Mouse (Mus musculus) MEL (cell line): ENCODE results near the gene Tas2r129. TPM values are rescaled to one million over a fixed set of nuclear protein-coding genes. Genes with fewer than 3 reads are reported as not detected.
"Not testable (repeated sequence)": the region's sequence is repeated elsewhere in the genome, so short reads cannot be mapped to it uniquely, and the experiment has no call there.

Experiments
- DNase-seq: peaks from one replicate; pipeline ENCODE4 v3.0.0; 2011; ENCODE audit warnings: low read depth, low spot score
- H3K27ac ChIP-seq: 2 replicates; pipeline ENCODE4 v1.5.1; 2012; ENCODE audit warnings: low read depth, mild to moderate bottlenecking, control low read depth, low read length, moderate library complexity; ENCODE audit not compliant: control insufficient read depth
- H3K27me3 ChIP-seq, 2 experiments: fragments of 150-350 bp in 1 of 2; sonication (generic) in 1 of 2; 2 replicates each; pipeline ENCODE4 v1.6.1; 2012; ENCODE audit warnings: low read length in 2 of 2, mild to moderate bottlenecking in 2 of 2, improper control_type of control experiment in 1 of 2, moderate library complexity in 1 of 2; ENCODE audit not compliant: insufficient read depth in 2 of 2, control insufficient read depth in 1 of 2
- H3K36me3 ChIP-seq, 2 experiments: 2 replicates each; pipeline ENCODE4 v1.6.1; 2012 to 2014; ENCODE audit warnings: low read length in 2 of 2, improper control_type of control experiment in 1 of 2, inconsistent platforms in 1 of 2, mild to moderate bottlenecking in 1 of 2; ENCODE audit not compliant: insufficient read depth in 2 of 2, control insufficient read depth in 1 of 2
- H3K4me1 ChIP-seq, 2 experiments: fragments of 150-350 bp in 1 of 2; sonication (generic) in 1 of 2; 2 replicates each; pipeline ENCODE4 v1.6.1; 2012; ENCODE audit warnings: low read length in 2 of 2, improper control_type of control experiment in 1 of 2, mild to moderate bottlenecking in 1 of 2; ENCODE audit not compliant: insufficient read depth in 2 of 2, control insufficient read depth in 1 of 2
- H3K4me3 ChIP-seq, 2 experiments: fragments of 150-350 bp in 1 of 2; sonication (generic) in 1 of 2; 2 replicates each; pipeline ENCODE4 v1.5.1; 2012; ENCODE audit warnings: low read depth in 2 of 2, low read length in 2 of 2, mild to moderate bottlenecking in 2 of 2, moderate library complexity in 2 of 2, control low read depth in 1 of 2, improper control_type of control experiment in 1 of 2; ENCODE audit not compliant: control insufficient read depth in 1 of 2, insufficient read depth in 1 of 2
- H3K79me2 ChIP-seq: 2 replicates; pipeline ENCODE4 v1.6.1; 2012; ENCODE audit warnings: mild to moderate bottlenecking, low read length, moderate library complexity; ENCODE audit not compliant: control insufficient read depth, poor library complexity, insufficient read depth
- H3K9ac ChIP-seq: 2 replicates; pipeline ENCODE4 v1.6.1; 2012; ENCODE audit warnings: low read depth, mild to moderate bottlenecking, control low read depth, low read length, moderate library complexity; ENCODE audit not compliant: control insufficient read depth, poor library complexity, severe bottlenecking
- H3K9me3 ChIP-seq: fragments of 150-350 bp; sonication (generic); replicated peaks from 2 replicates; pipeline ENCODE4 v1.6.1; 2012; ENCODE audit warnings: mild to moderate bottlenecking, low read length, improper control_type of control experiment, moderate library complexity; ENCODE audit not compliant: insufficient read depth
- BHLHE40 ChIP-seq: IDR thresholded peaks from 2 replicates; pipeline ENCODE4 v1.6.1; 2012; ENCODE audit warnings: low read depth, mild to moderate bottlenecking, inconsistent platforms, low read length, improper control_type of control experiment, borderline replicate concordance
- CHD2 ChIP-seq: IDR thresholded peaks from 2 replicates; pipeline ENCODE4 v1.6.1; 2011; ENCODE audit warnings: low read length, improper control_type of control experiment
- CTCF ChIP-seq, 3 experiments: IDR thresholded peaks in 2 of 3; conservative IDR thresholded peaks in 1 of 3; 2 replicates each; pipeline ENCODE4 v1.5.1; 2011 to 2012; ENCODE audit warnings: low read length in 3 of 3, low read depth in 2 of 3, mild to moderate bottlenecking in 2 of 3, improper control_type of control experiment in 1 of 3, inconsistent platforms in 1 of 3, mixed read lengths in 1 of 3, moderate library complexity in 1 of 3; ENCODE audit not compliant: control insufficient read depth in 1 of 3, insufficient read depth in 1 of 3, poor library complexity in 1 of 3, severe bottlenecking in 1 of 3
- E2F4 ChIP-seq: IDR thresholded peaks from 2 replicates; pipeline ENCODE4 v1.6.1; 2011; ENCODE audit warnings: low read depth, low read length, improper control_type of control experiment, borderline replicate concordance
- ELF1 ChIP-seq: IDR thresholded peaks from 2 replicates; pipeline ENCODE4 v1.6.1; 2014; ENCODE audit warnings: low read depth, mild to moderate bottlenecking, inconsistent platforms, low read length, improper control_type of control experiment, moderate library complexity
- HCFC1 ChIP-seq: IDR thresholded peaks from 2 replicates; pipeline ENCODE4 v1.6.1; 2012; ENCODE audit warnings: low read depth, mild to moderate bottlenecking, inconsistent platforms, low read length, improper control_type of control experiment, moderate library complexity
- KAT2A ChIP-seq: conservative IDR thresholded peaks from 2 replicates; pipeline ENCODE4 v1.6.1; 2012; ENCODE audit warnings: low read depth, low read length, improper control_type of control experiment, inconsistent platforms
- MXI1 ChIP-seq: IDR thresholded peaks from 2 replicates; pipeline ENCODE4 v1.6.1; 2011; ENCODE audit warnings: mild to moderate bottlenecking, low read depth, low read length, improper control_type of control experiment
- MYC ChIP-seq: IDR thresholded peaks from 2 replicates; pipeline ENCODE4 v1.6.1; 2011; ENCODE audit warnings: low read depth, mild to moderate bottlenecking, low read length, improper control_type of control experiment, moderate library complexity
- NELFE ChIP-seq: IDR thresholded peaks from 2 replicates; pipeline ENCODE4 v1.6.1; 2011; ENCODE audit warnings: low read depth, low read length, improper control_type of control experiment
- POLR2A ChIP-seq, 2 experiments: IDR thresholded peaks; 2 replicates each; pipeline ENCODE4 v1.6.1; 2011 to 2012; ENCODE audit warnings: low read length in 2 of 2, mild to moderate bottlenecking in 2 of 2, control low read depth in 1 of 2, improper control_type of control experiment in 1 of 2, low read depth in 1 of 2, moderate library complexity in 1 of 2; ENCODE audit not compliant: control insufficient read depth in 1 of 2, insufficient read depth in 1 of 2, poor library complexity in 1 of 2
- POLR2AphosphoS5 ChIP-seq: IDR thresholded peaks from 2 replicates; pipeline ENCODE4 v1.6.1; 2012; ENCODE audit warnings: low read depth, borderline replicate concordance, mild to moderate bottlenecking, inconsistent platforms, low read length, moderate library complexity, mixed read lengths
- RAD21 ChIP-seq: IDR thresholded peaks from 2 replicates; pipeline ENCODE4 v1.6.1; 2011; ENCODE audit warnings: mild to moderate bottlenecking, low read depth, low read length, improper control_type of control experiment
- SIN3A ChIP-seq: IDR thresholded peaks from 2 replicates; pipeline ENCODE4 v1.6.1; 2012; ENCODE audit warnings: low read length, improper control_type of control experiment, inconsistent platforms
- SMC3 ChIP-seq: IDR thresholded peaks from 2 replicates; pipeline ENCODE4 v1.6.1; 2011; ENCODE audit warnings: low read depth, low read length, improper control_type of control experiment
- TAL1 ChIP-seq: IDR thresholded peaks from 2 replicates; pipeline ENCODE4 v1.6.1; 2012; ENCODE audit warnings: mild to moderate bottlenecking, inconsistent platforms, low read length, moderate library complexity, mixed read lengths
- TBP ChIP-seq: IDR thresholded peaks from 2 replicates; pipeline ENCODE4 v1.8.0; 2011; ENCODE audit warnings: low read depth, low read length, improper control_type of control experiment
- TCF12 ChIP-seq: IDR thresholded peaks from 2 replicates; pipeline ENCODE4 v1.6.1; 2014; ENCODE audit warnings: low read depth, mild to moderate bottlenecking, inconsistent platforms, low read length, improper control_type of control experiment, moderate library complexity
- USF1 ChIP-seq: IDR thresholded peaks from 2 replicates; pipeline ENCODE4 v1.6.1; 2014; ENCODE audit warnings: low read depth, mild to moderate bottlenecking, inconsistent platforms, low read length, improper control_type of control experiment, moderate library complexity
- ZC3H11A ChIP-seq: IDR thresholded peaks from 2 replicates; pipeline ENCODE4 v1.6.1; 2012; ENCODE audit warnings: low read depth, mild to moderate bottlenecking, inconsistent platforms, low read length, improper control_type of control experiment
- ZKSCAN1 ChIP-seq: IDR thresholded peaks from 2 replicates; pipeline ENCODE4 v1.6.1; 2012; ENCODE audit warnings: low read depth, mild to moderate bottlenecking, inconsistent platforms, low read length, improper control_type of control experiment, moderate library complexity
- ZMIZ1 ChIP-seq: IDR thresholded peaks from 2 replicates; pipeline ENCODE4 v1.6.1; 2012; ENCODE audit warnings: low read depth, mild to moderate bottlenecking, inconsistent platforms, low read length, improper control_type of control experiment, moderate library complexity
- polyA plus RNA-seq, 2 experiments: library from polyadenylated mRNA; stranded (reverse) in 1 of 2; unstranded in 1 of 2; fragments of >175 nt in 1 of 2; fragments of >200 nt in 1 of 2; gene quantifications; 2 replicates each; pipeline versions ENCODE4 v1.2.1 to v1.2.4; 2012; ENCODE audit warnings: low replicate concordance in 2 of 2, low read depth in 1 of 2; ENCODE audit not compliant: insufficient read length in 2 of 2, insufficient read depth in 1 of 2, missing spikeins in 1 of 2
- total RNA-seq: library from RNA; depleted of rRNA; stranded (reverse); fragments of 300-350 nt; gene quantifications from 2 replicates; pipeline ENCODE4 v1.2.3, GENCODE M21; 2012; rRNA removed

The Tas2r129 gene
- total RNA-seq = not detected in 2 replicates
- polyA plus RNA-seq = not detected

DNA sequence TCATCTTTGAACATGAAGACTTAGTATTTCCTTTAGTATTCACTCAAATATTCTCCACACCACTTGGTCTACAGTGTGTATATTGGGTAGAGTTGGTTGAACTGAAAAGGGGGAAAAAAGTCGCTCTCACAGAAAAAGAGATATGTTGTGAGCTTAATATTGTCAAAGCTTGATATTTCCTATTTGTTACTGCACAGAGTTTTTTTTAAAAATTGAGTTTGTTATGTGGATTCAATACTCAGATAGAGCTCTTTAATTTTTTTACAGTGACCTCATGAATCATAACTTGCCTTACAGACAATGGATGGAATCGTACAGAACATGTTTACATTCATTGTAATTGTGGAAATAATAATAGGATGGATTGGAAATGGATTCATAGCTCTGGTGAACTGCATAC is at the start of gene Tas2r129:
Tas2r129 (plus strand) TSS at position 301 of the 400 bp plus-strand sequence.
- Histone ChIP-seq H3K9me3 (no peaks in the 10 kb centered on the region), H3K4me1 (no peaks in the 10 kb centered on the region), H3K79me2 (no peaks in the 10 kb centered on the region), H3K27me3 (no peaks in the 10 kb centered on the region), H3K4me3 (no peak within 1 kb of the TSS), H3K27ac (no peak within 1 kb of the TSS), H3K9ac (no peak within 1 kb of the TSS), H3K36me3 (no peaks in the 10 kb centered on the region)
- TF ChIP-seq RAD21 = no peak
- no peak for TF ChIP-seq ELF1
- TF ChIP-seq NELFE = no peak
- TF ChIP-seq ZC3H11A = no peak
- no peak for TF ChIP-seq POLR2AphosphoS5
- TF ChIP-seq KAT2A = no peak
- no peak for TF ChIP-seq BHLHE40
- no peak for TF ChIP-seq ZMIZ1
- TF ChIP-seq CHD2 = no peak
- no peak for TF ChIP-seq MXI1
- no peak for TF ChIP-seq E2F4
- no peak for TF ChIP-seq SIN3A
- TF ChIP-seq TAL1 = no peak
- TF ChIP-seq TCF12 = no peak
- no peak for TF ChIP-seq SMC3
- TF ChIP-seq POLR2A (IDR thresholded peaks at IDR 0.05; ENCODE audit: control insufficient read depth in 1 of 2, insufficient read depth in 1 of 2, low read depth in 1 of 2, low read length in 2 of 2, poor library complexity in 1 of 2) = no peak
- no peak for TF ChIP-seq USF1
- no peak for TF ChIP-seq HCFC1
- no peak for DNase-seq

DNA sequence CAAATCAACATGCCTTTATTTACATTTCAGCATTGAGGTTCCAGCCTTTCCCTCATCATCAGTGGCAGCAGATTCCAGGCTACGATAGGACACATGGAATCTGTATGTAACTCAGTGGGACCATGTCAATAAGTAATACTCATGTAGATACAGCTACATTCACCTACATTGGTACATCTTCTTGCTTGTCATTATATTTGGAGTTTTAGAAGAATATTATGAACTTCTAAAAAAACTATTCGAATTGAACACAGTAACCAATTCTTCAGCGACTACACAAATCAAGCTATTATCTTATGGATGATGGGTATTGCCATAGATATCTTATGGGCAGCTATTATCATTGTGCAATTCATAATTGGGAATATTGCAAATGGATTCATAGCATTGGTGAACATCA is 41.6 kb upstream of the Tas2r129 start, which contains the start of gene Tas2r125:
Tas2r125 (plus strand) TSS at position 301 of the 400 bp plus-strand sequence.
- Histone ChIP-seq H3K4me3 (no peak within 1 kb of the TSS), H3K4me1 (no peaks in the 10 kb centered on the region), H3K9ac (no peak within 1 kb of the TSS)
- no peak for TF ChIP-seq MYC
- no peak for TF ChIP-seq ZKSCAN1
- TF ChIP-seq CTCF (IDR thresholded peaks at IDR 0.05 in 2 of 3, conservative IDR thresholded peaks at IDR 0.05 in 1 of 3; ENCODE audit: control insufficient read depth in 1 of 3, insufficient read depth in 1 of 3, low read depth in 2 of 3, low read length in 3 of 3, poor library complexity in 1 of 3, severe bottlenecking in 1 of 3) = no peak
- TF ChIP-seq TBP = no peak
- TF ChIP-seq, all 39 proteins: peak for 0
- Histone ChIP-seq H3K9me3 (no peaks in the 10 kb centered on the region), H3K27me3 (no peaks in the 10 kb centered on the region), H3K36me3 (no peaks in the 10 kb centered on the region), H3K27ac (no peak within 1 kb of the TSS), H3K79me2 (no peaks in the 10 kb centered on the region)
- DNase-seq = no peak

DNA sequence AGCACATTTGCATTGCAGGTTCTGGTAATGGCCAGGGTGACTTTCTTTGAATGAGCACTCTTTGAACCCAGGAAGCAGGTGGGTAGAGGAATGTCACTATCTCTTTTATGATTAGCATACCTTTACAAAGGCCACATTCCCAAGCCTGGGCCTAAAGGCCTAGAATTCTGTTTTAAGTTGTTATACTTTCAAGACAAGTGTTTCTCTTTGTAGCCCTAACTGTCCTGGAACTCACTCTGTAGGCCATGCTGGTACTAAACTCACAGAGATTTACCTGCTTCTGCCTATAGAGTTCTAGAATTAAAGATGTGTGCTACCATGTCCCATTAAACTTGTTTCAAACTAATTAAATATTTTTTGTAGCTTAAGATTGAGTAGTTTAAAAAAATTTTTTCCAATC is 9.5 kb upstream of the Tas2r129 start:
- H3K9me3 ChIP-seq, DNase-seq, H3K27me3 ChIP-seq, H3K9ac ChIP-seq, H3K27ac ChIP-seq, H3K36me3 ChIP-seq, H3K4me1 ChIP-seq, H3K79me2 ChIP-seq, H3K4me3 ChIP-seq: not testable (repeated sequence)
